Mouse (Mus musculus): Measurements from ENCODE around the gene Gm20929. TPM values are rescaled to one million over a fixed set of nuclear protein-coding genes. Genes with fewer than 3 reads are reported as not detected.
"Not testable (repeated sequence)": the region's sequence is repeated elsewhere in the genome, so short reads cannot be mapped to it uniquely, and the experiment has no call there.

The Gm20929 gene
- not detected in 2 replicates for polyA plus RNA-seq (2015; fragmentation: Nextera tagmentation; extraction: Ambion mirVana)

GRCm38 (mm10) chrY:53843649-53844048 lies at the start of gene Gm20929:
TSS of gene Gm20929 (plus strand) at chrY:53843949.
- ATAC-seq (ENCODE audit: low read depth); H3K9me3 ChIP-seq (ENCODE audit: control insufficient read depth, low read length); H3K4me2 ChIP-seq (ENCODE audit: low read depth, low read length); H3K27ac ChIP-seq (ENCODE audit: low read length); H3K36me3 ChIP-seq (ENCODE audit: control insufficient read depth, insufficient read depth, low read length); H3K4me3 ChIP-seq (ENCODE audit: low read length); H3K4me1 ChIP-seq (replicated peaks; ENCODE audit: control insufficient read depth, insufficient read depth, low read length); H3K9ac ChIP-seq (ENCODE audit: low read length); H3K27me3 ChIP-seq (ENCODE audit: control insufficient read depth, insufficient read depth, low read depth, low read length): not testable (repeated sequence)
- WGBS: no CpG with 5 or more reads among the region's 6 CpGs

Measured in lung, embryonic 16.5 days (tissue).